Mouse (Mus musculus) cerebellum, adult 2 months (tissue): ENCODE results near the gene Nf2. TPM values are rescaled to one million over a fixed set of nuclear protein-coding genes. Genes with fewer than 3 reads are reported as not detected.

Experiments used
- DNase-seq, 2 experiments: peaks; one replicate each; pipeline ENCODE4 v3.0.0; 2021
- H3K27ac ChIP-seq: fragments of 200-500 bp; 2 replicates; pipeline ENCODE4 v1.5.1; 2012; ENCODE audit warnings: low read length, control low read depth, inconsistent platforms; ENCODE audit not compliant: insufficient read depth
- H3K27me3 ChIP-seq: fragments of 200-500 bp; 2 replicates; pipeline ENCODE4 v1.6.1; 2012; ENCODE audit warnings: inconsistent platforms, mild to moderate bottlenecking, low read length, moderate library complexity; ENCODE audit not compliant: control insufficient read depth, insufficient read depth
- H3K4me1 ChIP-seq: fragments of 200-500 bp; 2 replicates; pipeline ENCODE4 v1.6.1; 2011; ENCODE audit warnings: low read length; ENCODE audit not compliant: control insufficient read depth, insufficient read depth
- H3K4me3 ChIP-seq: fragments of 200-500 bp; replicated peaks from 2 replicates; pipeline ENCODE3; 2011; ENCODE audit warnings: mild to moderate bottlenecking, low read depth, low read length, control low read depth; ENCODE audit not compliant: insufficient read depth
- CTCF ChIP-seq: fragments of 200-500 bp; IDR thresholded peaks from 2 replicates; pipeline ENCODE4 v1.5.1; 2011; ENCODE audit warnings: low read depth, mild to moderate bottlenecking, control low read depth, low read length, moderate library complexity, borderline replicate concordance; ENCODE audit not compliant: insufficient read depth
- POLR2A ChIP-seq: fragments of 200-500 bp; IDR thresholded peaks from 2 replicates; pipeline ENCODE4 v1.6.1; 2011; ENCODE audit warnings: low read length, control low read depth, borderline replicate concordance; ENCODE audit not compliant: insufficient read depth
- WGBS: fragments of 180-500 bp; shearing (Covaris S2); methylation state at CpG from one replicate; pipeline ENCODE4 v1.1.7; 2018; 5-methylcytosine and 5-hydroxymethylcytosine counted together
- polyA plus RNA-seq: library from polyadenylated mRNA; depleted of rRNA; stranded (reverse); fragments of >200 nt; gene quantifications from 2 replicates; pipeline ENCODE4 v1.2.3, GENCODE M21; 2012

Nf2 gene
- polyA plus RNA-seq, 1 experiment = 50.2 TPM

GRCm38 (mm10) chr11:4731781-4732180, 117.6 kb downstream of the Nf2 start:
- H3K4me1 ChIP-seq = peaks cover 21% of the 10 kb centered on the region
- H3K27ac ChIP-seq = no peak overlapping the region
- DNase-seq = peak; percentile 56 to 73
- no peaks in the 10 kb centered on the region for H3K27me3 ChIP-seq
- TF ChIP-seq POLR2A = no peak
- TF ChIP-seq CTCF = no peak
- H3K4me3 ChIP-seq = no peak overlapping the region
- WGBS = 12% methylated on average over 7 of the region's 7 CpGs

- WGBS = 85% methylated on average over 5 of the region's 5 CpGs
- no peak overlapping the region for H3K4me3 ChIP-seq
- peaks cover 15% of the 10 kb centered on the region for H3K4me1 ChIP-seq
- H3K27me3 ChIP-seq = no peaks in the 10 kb centered on the region
- no peak for DNase-seq
- TF ChIP-seq POLR2A = no peak
- no peak for TF ChIP-seq CTCF
- no peak overlapping the region for H3K27ac ChIP-seq
Measured at GRCm38 (mm10) chr11:4730913-4731312, 118.4 kb downstream of the Nf2 start.

DNA sequence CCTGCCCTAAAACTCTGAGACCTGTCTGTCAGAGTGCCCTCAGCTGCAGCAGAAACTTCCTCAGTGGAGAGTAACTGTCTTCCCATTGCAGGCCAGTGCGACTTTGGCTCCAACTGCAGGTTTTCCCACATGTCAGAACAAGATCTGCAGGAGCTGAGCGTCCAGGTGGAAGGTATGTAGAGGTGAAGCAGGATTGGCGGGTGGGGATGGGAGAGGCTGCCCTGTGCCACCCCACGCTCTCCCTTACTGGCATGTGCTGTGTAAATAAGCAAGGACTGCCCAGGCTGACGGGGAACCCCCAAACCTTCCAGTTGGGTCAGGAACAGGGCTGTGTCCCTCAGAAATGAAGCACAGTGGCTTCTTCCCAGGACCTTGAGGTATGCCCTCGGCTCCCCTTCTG, 119.2 kb downstream of the Nf2 start:
- H3K4me3 ChIP-seq = no peak overlapping the region
- H3K4me1 ChIP-seq = peaks cover 15% of the 10 kb centered on the region
- H3K27me3 ChIP-seq = no peaks in the 10 kb centered on the region
- H3K27ac ChIP-seq = no peak overlapping the region
- WGBS = 90% methylated on average over 6 of the region's 6 CpGs
- TF ChIP-seq CTCF (no peak), POLR2A (no peak)
- no peak for DNase-seq

- TF ChIP-seq CTCF (no peak), POLR2A (no peak)
- Histone ChIP-seq H3K27me3 (no peaks in the 10 kb centered on the region), H3K4me3 (no peak overlapping the region), H3K4me1 (peaks cover 15% of the 10 kb centered on the region), H3K27ac (no peak overlapping the region)
- DNase-seq = no peak
- 57% methylated on average over 12 of the region's 12 CpGs for WGBS
Measured at GRCm38 (mm10) chr11:4729603-4730002, 119.7 kb downstream of the Nf2 start.

DNA sequence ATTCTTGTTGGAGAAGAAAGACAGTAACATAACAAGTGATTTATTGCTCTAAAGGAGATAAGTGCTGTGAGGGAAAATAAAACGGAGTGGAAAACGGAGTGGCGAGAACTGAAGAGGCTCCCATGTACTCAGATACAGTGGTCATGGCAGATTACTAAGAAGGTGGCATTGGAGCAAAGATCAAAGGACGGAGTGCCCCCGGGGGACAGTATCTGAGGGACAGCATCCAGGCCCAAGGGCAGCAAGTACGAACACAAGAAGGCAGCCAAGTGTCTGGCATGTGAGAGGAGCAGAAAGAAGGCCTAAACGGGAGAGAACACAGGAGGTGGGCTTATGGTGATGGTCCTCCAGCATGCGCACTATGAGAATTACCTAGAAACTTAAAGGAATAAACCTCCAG, 127.6 kb downstream of the Nf2 start:
- Histone ChIP-seq H3K27me3 (no peaks in the 10 kb centered on the region), H3K4me1 (peaks cover 26% of the 10 kb centered on the region), H3K27ac (no peak overlapping the region), H3K4me3 (no peak overlapping the region)
- WGBS = 87% methylated on average over 8 of the region's 8 CpGs
- no peak for DNase-seq
- TF ChIP-seq CTCF = no peak

DNA sequence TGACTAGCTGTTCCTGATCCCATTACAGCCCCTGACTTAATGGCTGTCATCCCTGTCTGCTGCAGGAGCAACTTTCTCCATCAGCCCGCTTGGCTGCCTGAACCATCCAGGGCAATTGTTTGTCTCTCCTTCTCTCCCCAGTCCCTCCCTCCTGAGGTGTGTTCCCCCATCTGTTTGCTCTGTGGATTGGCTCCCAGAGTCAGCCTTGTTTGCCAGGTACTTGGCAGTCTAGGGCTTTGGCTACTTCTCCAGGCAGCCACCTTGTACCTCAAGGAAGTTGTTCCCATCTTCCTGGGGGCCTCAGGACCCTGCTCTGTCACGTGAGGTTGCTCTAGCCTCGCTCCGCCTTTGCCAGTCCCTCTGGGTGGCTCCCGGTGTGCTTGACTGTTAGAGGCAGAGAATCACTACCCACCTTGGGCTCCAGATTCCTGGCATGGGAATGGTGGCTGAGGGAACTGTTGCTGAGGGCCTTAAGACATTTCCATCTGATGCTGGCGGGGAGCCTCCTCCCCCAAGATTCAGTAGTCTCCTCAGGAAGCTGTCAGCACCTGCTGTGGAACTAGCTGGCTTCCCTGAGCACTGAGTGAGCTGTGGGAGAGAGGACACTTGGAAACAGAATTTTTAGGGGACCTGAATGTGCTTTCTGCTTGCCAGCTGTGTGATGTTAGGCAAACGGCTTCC, 128.3 kb downstream of the Nf2 start:
- Histone ChIP-seq H3K27ac (no peak overlapping the region), H3K4me3 (no peak overlapping the region), H3K4me1 (peaks cover 30% of the 10 kb centered on the region), H3K27me3 (no peaks in the 10 kb centered on the region)
- WGBS = 21% methylated on average over 7 of the region's 7 CpGs
- peak; percentile 79 to 88 for DNase-seq
- TF ChIP-seq CTCF (no peak), POLR2A (no peak)

DNA sequence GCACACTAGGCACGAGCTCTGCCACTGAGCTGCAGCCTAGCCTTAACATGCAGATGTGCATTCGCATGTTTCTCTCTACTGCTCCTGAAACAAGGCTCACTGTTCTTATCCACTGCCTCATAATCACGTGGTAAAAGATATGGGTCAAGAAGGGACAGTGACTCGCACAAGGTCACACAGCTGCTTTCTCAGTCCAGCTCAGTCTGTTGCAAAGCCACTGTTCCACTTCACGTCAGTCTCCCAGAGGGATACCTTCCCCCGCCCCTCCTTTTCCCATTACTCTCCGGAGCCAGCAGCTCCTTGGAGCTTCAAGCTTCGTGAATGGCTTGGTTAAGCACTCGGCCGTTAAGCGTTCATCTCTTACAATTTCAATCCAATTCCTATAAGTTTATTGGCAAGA, 128.9 kb downstream of the Nf2 start:
- no peak for TF ChIP-seq CTCF
- TF ChIP-seq POLR2A = no peak
- Histone ChIP-seq H3K27me3 (no peaks in the 10 kb centered on the region), H3K4me3 (no peak overlapping the region), H3K4me1 (peaks cover 30% of the 10 kb centered on the region), H3K27ac (no peak overlapping the region)
- DNase-seq = peak in 1 of 2 experiments; percentile 15
- WGBS = 53% methylated on average over 11 of the region's 11 CpGs

DNA sequence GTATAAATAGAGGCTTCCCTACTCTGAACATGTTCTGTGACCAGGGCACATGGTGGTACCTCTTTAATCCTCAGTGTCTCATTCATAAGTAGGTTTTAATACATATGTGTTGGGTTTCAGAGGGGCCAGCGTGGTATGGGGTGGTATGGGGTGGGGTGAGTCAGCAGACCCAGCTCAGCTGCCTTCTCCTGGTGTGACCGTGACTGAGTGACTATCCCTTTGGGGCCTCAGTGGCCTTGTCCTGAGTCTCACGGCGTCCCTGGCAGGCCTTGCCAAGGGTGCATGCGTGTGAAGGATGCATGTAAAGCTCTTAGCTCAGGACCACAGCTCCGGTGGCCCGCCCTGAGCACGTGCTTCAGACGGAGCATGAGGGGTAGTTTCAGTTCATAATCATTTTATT, 129.4 kb downstream of the Nf2 start:
- H3K4me1 ChIP-seq = peaks cover 30% of the 10 kb centered on the region
- H3K27me3 ChIP-seq = no peaks in the 10 kb centered on the region
- DNase-seq = no peak
- no peak overlapping the region for H3K27ac ChIP-seq
- TF ChIP-seq CTCF (no peak), POLR2A (no peak)
- no peak overlapping the region for H3K4me3 ChIP-seq
- WGBS = 96% methylated on average over 9 of the region's 9 CpGs
